Mouse (Mus musculus) layer of hippocampus, adult 11-12 months (tissue): ENCODE data around the gene Als2cl.

ENCODE experiments used
- DNase-seq: peaks from one replicate; pipeline ENCODE4 v3.0.0; 2022; ENCODE audit warnings: low spot score

Gene Als2cl

GRCm38 (mm10) chr9:110916786-110917185 is 37.1 kb downstream of the Als2cl start, which contains the start of gene Fam240a:
Gene Fam240a (minus strand): TSS chr9:110916861.
- no peak for DNase-seq

DNA sequence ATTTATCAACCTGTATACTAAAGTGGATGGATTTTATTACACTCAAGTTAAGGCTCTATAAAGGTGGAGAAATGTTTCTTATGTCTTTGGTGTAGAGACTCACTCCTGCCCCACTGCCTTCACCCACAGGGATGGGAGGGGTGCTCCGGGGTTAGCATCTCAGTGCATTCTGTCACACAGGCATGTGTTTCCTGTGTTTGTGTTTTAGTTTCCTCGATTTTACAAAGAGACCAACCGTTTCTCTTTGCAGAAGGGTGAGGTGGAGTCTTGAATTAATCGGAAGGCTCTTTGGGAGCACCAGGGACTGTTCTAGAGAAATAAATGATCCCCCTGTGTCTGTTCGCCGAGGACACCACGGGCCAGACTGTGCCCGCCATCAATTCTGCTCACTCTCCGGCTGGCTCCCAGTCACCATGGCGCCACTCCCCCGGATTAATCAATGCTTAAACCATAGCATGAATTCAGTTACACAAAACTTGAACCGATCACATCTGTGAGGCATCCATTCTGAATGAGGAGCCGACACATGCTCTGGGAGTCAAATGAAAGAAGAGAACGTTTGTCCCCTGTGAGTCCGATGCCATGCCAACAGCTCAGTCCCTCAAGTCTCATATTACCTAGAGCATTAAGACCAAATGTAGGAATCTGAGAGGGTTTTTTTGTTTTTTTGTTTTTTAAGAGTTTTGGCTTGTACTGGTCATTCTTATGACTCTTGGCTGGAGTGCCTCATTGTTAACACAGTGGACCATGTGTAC is 41.2 kb downstream of the Als2cl start:
- no peak for DNase-seq

DNA sequence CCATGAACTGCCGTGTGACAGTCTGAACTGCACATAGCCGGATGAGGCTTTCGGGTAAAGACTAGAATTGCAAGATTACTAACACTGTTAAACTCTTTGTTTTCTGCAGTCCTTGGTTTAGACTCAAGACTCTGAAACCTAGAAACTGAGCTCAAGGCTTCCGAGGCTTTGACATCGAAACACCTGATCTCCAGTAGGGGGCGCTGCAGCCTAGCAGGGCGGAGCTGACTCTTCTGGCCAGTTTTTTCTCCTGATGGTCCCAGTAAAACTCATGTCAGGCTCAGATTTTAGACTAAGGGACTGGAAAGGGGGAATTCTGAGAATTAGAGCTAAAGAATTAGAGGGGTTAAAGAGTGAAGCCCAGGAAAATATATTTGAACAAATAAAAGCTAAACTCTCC is 43.1 kb downstream of the Als2cl start:
- DNase-seq: peak; percentile 65

DNA sequence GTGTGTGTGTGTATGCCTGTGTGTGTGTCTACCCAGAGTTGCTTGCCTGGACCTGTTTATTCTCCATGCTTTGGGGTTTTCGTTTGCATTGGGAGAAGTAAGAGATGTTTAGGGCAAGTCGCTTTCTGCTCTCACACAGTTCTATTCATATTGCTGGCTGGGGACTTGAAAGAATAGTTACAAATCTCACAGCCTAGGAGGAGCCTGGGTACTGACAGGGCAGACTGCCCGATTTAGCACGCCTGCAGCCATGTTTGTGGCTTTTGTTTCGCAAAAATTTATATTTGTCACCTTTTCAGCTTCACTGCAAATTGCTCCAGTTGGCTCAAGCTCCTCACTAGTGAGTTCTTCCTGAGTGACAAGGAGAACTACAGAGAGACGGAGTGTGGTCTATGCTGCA is 51.9 kb downstream of the Als2cl start:
- DNase-seq: no peak

DNA sequence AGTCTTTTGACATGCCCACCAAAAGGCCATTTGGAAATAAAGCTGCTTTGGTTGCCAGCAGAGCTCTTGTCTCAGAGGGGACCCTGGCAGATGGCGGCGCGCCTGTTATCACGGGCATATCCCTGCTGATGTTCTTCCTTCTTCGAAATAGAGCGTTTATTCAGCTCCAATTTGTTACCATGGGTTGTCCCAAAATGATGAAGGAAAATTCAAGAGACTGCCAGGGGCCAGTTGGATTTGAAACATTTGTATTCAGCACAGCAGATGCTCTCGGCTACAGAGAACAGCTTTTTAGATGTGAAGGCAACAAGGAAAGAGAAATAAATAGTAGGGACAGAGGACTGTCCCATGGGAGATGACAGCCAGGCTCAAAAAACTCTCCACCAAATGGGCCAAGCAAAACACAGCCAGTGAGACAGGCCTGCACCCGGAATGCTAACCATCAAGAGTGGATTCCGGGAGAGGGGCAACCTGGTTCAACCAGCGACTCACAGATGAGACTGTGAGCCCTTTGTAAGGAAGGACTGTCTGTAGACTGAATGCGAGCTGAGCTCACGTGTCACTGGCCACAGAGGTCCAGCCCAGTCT is 54.3 kb downstream of the Als2cl start:
- peak; percentile 61 for DNase-seq

DNA sequence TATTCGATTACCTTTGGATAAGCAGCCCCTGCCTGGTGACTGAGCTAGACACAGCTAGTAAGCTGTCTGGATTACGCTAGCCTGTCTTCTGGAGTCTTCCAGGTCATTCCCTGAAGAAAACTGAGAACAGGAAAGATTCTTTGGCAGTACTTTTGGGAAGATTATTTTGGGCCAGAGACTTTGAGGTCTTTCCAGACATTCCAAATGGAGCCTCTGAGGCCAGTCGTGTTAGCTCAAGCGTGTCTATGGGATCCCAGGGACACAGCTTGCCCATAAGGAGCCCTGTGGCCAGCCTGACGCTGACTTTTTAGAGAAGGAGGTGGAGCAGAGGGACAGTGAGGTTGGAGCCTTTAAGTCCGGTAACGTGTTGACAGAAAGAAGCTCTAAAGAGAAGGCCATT is 56.3 kb downstream of the Als2cl start:
- DNase-seq: no peak

DNA sequence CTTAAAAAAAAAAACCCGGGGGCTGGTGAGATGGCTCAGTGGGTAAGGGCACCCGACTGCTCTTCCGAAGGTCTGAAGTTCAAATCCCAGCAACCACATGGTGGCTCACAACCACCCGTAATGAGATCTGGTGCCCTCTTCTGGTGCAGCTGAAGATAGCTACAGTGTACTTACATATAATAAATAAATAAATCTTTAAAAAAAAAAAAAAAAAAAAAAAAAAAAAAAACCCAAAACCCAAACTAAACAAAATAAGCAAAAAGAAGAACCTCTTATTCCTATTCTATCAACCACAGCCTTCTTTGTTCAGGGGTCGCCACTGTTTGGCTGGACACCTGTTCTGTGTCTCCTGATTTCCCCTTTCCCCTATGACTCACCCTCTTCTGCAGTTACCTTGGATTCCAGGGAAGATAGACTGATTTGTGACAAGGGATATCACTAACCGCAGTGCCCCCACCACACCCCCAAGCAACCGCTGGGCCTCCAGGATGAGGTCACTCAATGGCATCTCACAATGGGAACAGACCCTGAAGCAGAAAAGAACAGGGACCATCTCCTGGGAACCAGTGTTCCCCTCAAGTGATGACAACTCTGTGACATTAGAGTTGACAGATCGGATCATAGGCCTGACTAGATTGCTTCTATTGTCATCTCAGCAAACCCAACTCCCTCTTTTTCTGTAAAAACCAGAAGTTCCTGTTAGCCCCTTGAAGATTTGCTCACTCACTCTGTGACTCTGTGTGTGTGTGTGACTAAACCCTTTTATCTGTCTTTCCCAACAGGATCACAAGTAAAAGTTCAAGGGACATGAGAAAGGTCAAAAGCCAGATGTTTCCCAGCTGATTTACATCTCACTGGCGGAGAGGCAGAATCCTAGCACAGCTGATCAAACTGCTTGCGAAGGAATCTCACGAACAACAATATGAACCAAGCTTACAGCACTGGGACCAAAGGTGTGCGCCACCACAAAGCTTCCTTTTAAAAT is 58.1 kb downstream of the Als2cl start:
- no peak for DNase-seq

- no peak for DNase-seq
Observed at GRCm38 (mm10) chr9:110944265-110944664, 64.6 kb downstream of the Als2cl start.

DNA sequence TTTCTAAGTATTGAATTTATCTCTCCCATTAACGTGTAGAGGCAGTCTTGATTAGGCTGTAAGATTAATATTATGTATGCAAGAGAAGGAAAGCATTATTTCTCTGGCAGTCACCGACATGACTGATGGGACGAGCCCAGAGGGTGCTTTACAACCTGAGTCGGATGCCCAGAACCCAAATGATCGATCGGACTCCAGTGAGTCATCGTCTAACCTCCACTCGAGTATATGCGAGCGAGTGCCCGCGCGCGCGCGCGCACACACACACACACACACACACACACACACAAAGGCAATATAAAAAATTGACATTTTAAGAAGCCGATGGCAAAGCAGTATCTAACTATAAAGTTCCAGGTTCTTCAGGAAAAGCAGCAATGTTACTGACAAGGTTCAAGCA is 65.7 kb downstream of the Als2cl start:
- no peak for DNase-seq

DNA sequence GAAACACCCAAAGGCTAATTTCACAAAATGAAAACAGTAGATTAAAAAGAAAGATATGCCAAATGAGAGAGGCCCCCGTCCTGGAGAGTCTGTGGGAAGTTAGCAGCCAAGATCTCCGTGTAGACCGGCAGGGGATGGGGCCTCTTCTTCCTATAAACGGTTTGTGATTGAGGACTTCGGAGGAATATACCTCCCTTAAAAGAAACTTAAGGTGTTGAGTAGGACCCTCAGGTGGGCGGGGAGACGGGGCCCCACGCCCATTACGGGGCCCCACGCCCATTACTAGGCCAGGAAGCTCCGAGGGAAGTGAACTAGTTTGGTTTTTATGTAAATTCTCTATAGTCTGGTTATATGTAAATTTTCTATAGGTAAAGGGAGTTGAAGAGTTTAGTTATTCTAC is 66.3 kb downstream of the Als2cl start, which contains the start of gene Tdgf1:
Gene Tdgf1, minus strand, starts transcription at position 233 of the 400 bp plus-strand sequence.
- no peak for DNase-seq

DNA sequence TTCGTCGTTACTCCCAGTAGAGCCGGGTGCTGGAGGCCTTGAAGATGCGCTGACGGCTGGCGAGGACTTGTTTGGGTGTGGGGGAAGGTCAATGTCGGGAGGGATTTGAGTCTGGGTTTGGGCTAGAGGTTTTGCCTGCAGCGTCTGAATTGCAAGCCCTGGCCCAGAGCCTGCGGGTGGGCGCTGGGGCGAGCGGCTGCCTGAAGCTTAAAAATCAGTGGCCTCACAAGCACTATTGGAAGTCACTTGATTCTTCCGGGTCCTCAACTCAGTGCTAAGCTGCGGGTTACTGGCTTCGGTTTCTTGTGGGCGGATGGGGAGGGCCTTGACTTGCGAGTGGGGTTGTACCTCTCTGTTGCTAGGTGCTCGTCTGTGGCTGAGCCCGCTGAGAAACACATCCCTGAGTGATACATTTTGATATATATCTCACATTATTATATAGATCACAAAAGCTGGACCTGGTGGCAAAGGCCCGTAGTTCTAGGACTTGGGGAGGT is 66.9 kb downstream of the Als2cl start:
- DNase-seq: no peak

GRCm38 (mm10) chr9:110947261-110947661 is 67.6 kb downstream of the Als2cl start:
- no peak for DNase-seq

DNA sequence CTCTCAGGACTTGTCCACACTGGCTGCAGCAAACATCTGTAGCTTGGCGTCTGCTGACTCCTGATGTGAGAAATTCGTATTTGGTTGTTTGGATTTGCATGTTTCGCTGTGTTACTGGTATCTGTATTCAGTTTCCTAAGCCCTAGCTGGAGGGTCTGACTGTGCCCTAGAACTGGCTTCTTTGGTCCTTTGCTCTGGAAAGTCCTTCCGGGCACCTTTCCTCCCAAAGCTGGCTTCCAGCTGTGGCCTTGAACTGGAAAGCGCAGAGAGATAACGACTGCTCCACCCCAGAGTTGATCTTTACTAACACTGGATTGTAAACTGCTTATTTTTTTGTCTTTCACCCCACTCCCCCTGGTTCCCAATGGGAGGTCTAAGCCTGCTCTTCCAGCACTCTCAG is 68.2 kb downstream of the Als2cl start:
- no peak for DNase-seq

GRCm38 (mm10) chr9:110948813-110949310 is 69.2 kb downstream of the Als2cl start:
- no peak for DNase-seq

DNA sequence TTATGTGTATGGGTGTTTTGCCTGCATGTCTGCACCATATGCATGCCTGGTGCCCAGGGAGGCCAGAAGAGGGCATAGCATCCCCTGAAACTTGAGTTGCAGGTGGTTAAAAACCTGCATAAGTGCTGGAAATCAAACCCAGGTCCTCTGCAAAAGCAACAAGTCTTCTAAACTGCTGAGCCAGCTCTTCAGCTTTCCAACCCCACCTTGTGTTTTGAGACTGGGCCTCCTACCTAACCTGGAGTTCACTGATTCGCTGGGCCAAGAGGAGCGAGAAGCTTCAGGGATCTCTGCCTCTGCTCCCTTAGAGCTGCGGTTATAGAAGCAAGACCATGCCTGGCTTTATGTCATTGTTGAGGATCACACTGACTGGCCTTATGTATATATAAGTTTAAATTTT is 70.4 kb downstream of the Als2cl start:
- DNase-seq: no peak
